Mouse (Mus musculus) midbrain, embryonic 13.5 days (tissue): Measurements from ENCODE around the gene Cmip. TPM values are rescaled to one million over a fixed set of nuclear protein-coding genes. Genes with fewer than 3 reads are reported as not detected.

Source experiments
- ATAC-seq: fragments of 200-750 bp; cut with Nextera tagmentation; 2 replicates; pipeline ENCODE4 v1.8.0; 2017; ENCODE audit warnings: mild to moderate bottlenecking, moderate TSS enrichment, moderate library complexity
- H3K27ac ChIP-seq: fragments of 300-500 bp; sonication (generic); 2 replicates; pipeline ENCODE4 v1.5.1; 2015; ENCODE audit warnings: inconsistent platforms, mild to moderate bottlenecking, moderate library complexity
- H3K27me3 ChIP-seq: fragments of 300-500 bp; sonication (generic); 2 replicates; pipeline ENCODE4 v1.6.1; 2015; ENCODE audit warnings: mild to moderate bottlenecking, inconsistent platforms
- H3K36me3 ChIP-seq: fragments of 300-500 bp; sonication (generic); 2 replicates; pipeline ENCODE4 v1.6.1; 2015; ENCODE audit warnings: mild to moderate bottlenecking, inconsistent platforms
- H3K4me1 ChIP-seq: fragments of 300-500 bp; sonication (generic); replicated peaks from 2 replicates; pipeline ENCODE4 v1.6.1; 2015; ENCODE audit warnings: inconsistent platforms
- H3K4me2 ChIP-seq: fragments of 300-500 bp; sonication (generic); replicated peaks from 2 replicates; pipeline ENCODE4 v1.6.1; 2015; ENCODE audit warnings: moderate library complexity, mild to moderate bottlenecking, inconsistent platforms
- H3K4me3 ChIP-seq: fragments of 300-500 bp; sonication (generic); replicated peaks from 2 replicates; pipeline ENCODE4 v1.5.1; 2015; ENCODE audit warnings: mild to moderate bottlenecking, inconsistent platforms
- H3K9ac ChIP-seq: fragments of 300-500 bp; sonication (generic); replicated peaks from 2 replicates; pipeline ENCODE4 v1.6.1; 2015; ENCODE audit warnings: mild to moderate bottlenecking, inconsistent platforms
- H3K9me3 ChIP-seq: fragments of 300-500 bp; sonication (generic); 2 replicates; pipeline ENCODE4 v1.6.1; 2016; ENCODE audit warnings: mild to moderate bottlenecking, inconsistent platforms
- WGBS: fragments of 180-500 bp; shearing (Covaris S2); methylation state at CpG from one replicate; pipeline ENCODE4 v1.1.7; 2015; 5-methylcytosine and 5-hydroxymethylcytosine counted together
- polyA plus RNA-seq: library from polyadenylated mRNA; unstranded; fragments of >200 nt; fragmentation: Nextera tagmentation; extraction: Ambion mirVana; gene quantifications from 2 replicates; pipeline ENCODE4 v1.2.1, GENCODE M21; 2015

Gene Cmip
- polyA plus RNA-seq, 1 experiment from 2014 or later: 65.3 TPM

GRCm38 (mm10) chr8:117334058-117334747, 77.3 kb downstream of the Cmip start:
- H3K27me3 ChIP-seq: no peaks in the 10 kb centered on the region
- ATAC-seq: no peak; the same call in none of the 2 replicates
- 0 out of 2 replicates have a peak overlapping the region, but pooled peaks have one; percentile 6 for H3K9ac ChIP-seq
- H3K4me3 ChIP-seq: no peak overlapping the region
- H3K36me3 ChIP-seq: no peaks in the 10 kb centered on the region
- H3K4me2 ChIP-seq: no peak overlapping the region
- H3K27ac ChIP-seq: peak overlapping the region; percentile 51; the same call in 1 of the 2 replicates
- H3K9me3 ChIP-seq: no peaks in the 10 kb centered on the region
- 67% methylated on average over 10 of the region's 10 CpGs for WGBS
- H3K4me1 ChIP-seq: peaks cover 73% of the 10 kb centered on the region

- no peaks in the 10 kb centered on the region for H3K9me3 ChIP-seq
- H3K4me3 ChIP-seq: no peak overlapping the region
- WGBS: 54% methylated on average over 14 of the region's 14 CpGs
- peak; percentile 41; the same call in 1 of the 2 replicates for ATAC-seq
- peak overlapping the region; percentile 51 for H3K27ac ChIP-seq
- H3K4me2 ChIP-seq: no peak overlapping the region
- H3K27me3 ChIP-seq: no peaks in the 10 kb centered on the region
- H3K4me1 ChIP-seq: peaks cover 73% of the 10 kb centered on the region
- H3K36me3 ChIP-seq: no peaks in the 10 kb centered on the region
- 0 out of 2 replicates have a peak overlapping the region, but pooled peaks have one; percentile 6 for H3K9ac ChIP-seq
These were observed 78.0 kb downstream of the Cmip start for GRCm38 (mm10) chr8:117334748-117335393.

- peak overlapping the region; percentile 51; the same call in 1 of the 2 replicates for H3K27ac ChIP-seq
- H3K27me3 ChIP-seq: no peaks in the 10 kb centered on the region
- WGBS: 56% methylated on average over 8 of the region's 8 CpGs
- no peak overlapping the region for H3K9ac ChIP-seq
- no peaks in the 10 kb centered on the region for H3K9me3 ChIP-seq
- H3K4me3 ChIP-seq: no peak overlapping the region
- no peak overlapping the region for H3K4me2 ChIP-seq
- 0 out of 2 replicates have a peak, but pooled peaks have one; percentile 21 for ATAC-seq
- no peaks in the 10 kb centered on the region for H3K36me3 ChIP-seq
- peaks cover 75% of the 10 kb centered on the region for H3K4me1 ChIP-seq
These were observed 78.6 kb downstream of the Cmip start for GRCm38 (mm10) chr8:117335423-117335822.

- no peaks in the 10 kb centered on the region for H3K9me3 ChIP-seq
- H3K4me3 ChIP-seq: no peak overlapping the region
- no peak overlapping the region; the same call in 1 of the 2 replicates for H3K27ac ChIP-seq
- ATAC-seq: no peak
- H3K4me1 ChIP-seq: peaks cover 64% of the 10 kb centered on the region
- no peaks in the 10 kb centered on the region for H3K36me3 ChIP-seq
- no peak overlapping the region for H3K9ac ChIP-seq
- no peaks in the 10 kb centered on the region for H3K27me3 ChIP-seq
- 82% methylated on average over 3 of the region's 3 CpGs for WGBS
- no peak overlapping the region for H3K4me2 ChIP-seq
These were observed 80.3 kb downstream of the Cmip start for GRCm38 (mm10) chr8:117337188-117337587.

GRCm38 (mm10) chr8:117338678-117339077, 81.8 kb downstream of the Cmip start:
- no peak for ATAC-seq
- Histone ChIP-seq H3K27ac (no peak overlapping the region), H3K36me3 (no peaks in the 10 kb centered on the region), H3K4me2 (no peak overlapping the region), H3K9ac (no peak overlapping the region), H3K9me3 (no peaks in the 10 kb centered on the region), H3K4me3 (no peak overlapping the region), H3K4me1 (peaks cover 63% of the 10 kb centered on the region), H3K27me3 (no peaks in the 10 kb centered on the region)
- 78% methylated on average over 2 of the region's 2 CpGs for WGBS

- no peak overlapping the region for H3K4me3 ChIP-seq
- no peaks in the 10 kb centered on the region for H3K27me3 ChIP-seq
- peaks cover 59% of the 10 kb centered on the region for H3K4me1 ChIP-seq
- WGBS: 55% methylated on average over 19 of the region's 19 CpGs
- H3K9ac ChIP-seq: no peak overlapping the region
- no peak for ATAC-seq
- H3K27ac ChIP-seq: no peak overlapping the region
- no peaks in the 10 kb centered on the region for H3K36me3 ChIP-seq
- H3K9me3 ChIP-seq: no peaks in the 10 kb centered on the region
- H3K4me2 ChIP-seq: no peak overlapping the region
These were observed 82.6 kb downstream of the Cmip start for GRCm38 (mm10) chr8:117339296-117339957.

- no peak overlapping the region for H3K9ac ChIP-seq
- ATAC-seq: no peak
- no peaks in the 10 kb centered on the region for H3K36me3 ChIP-seq
- H3K4me1 ChIP-seq: peaks cover 52% of the 10 kb centered on the region
- H3K4me3 ChIP-seq: no peak overlapping the region
- WGBS: 55% methylated on average over 11 of the region's 12 CpGs
- no peak overlapping the region for H3K4me2 ChIP-seq
- no peak overlapping the region for H3K27ac ChIP-seq
- no peaks in the 10 kb centered on the region for H3K9me3 ChIP-seq
- no peaks in the 10 kb centered on the region for H3K27me3 ChIP-seq
These were observed 83.2 kb downstream of the Cmip start for GRCm38 (mm10) chr8:117339958-117340651.

- no peak for ATAC-seq
- Histone ChIP-seq H3K9ac (no peak overlapping the region), H3K9me3 (no peaks in the 10 kb centered on the region), H3K4me3 (no peak overlapping the region), H3K4me2 (no peak overlapping the region), H3K36me3 (peaks cover 2% of the 10 kb centered on the region; the same call in 1 of the 2 replicates), H3K4me1 (peaks cover 45% of the 10 kb centered on the region), H3K27me3 (no peaks in the 10 kb centered on the region), H3K27ac (no peak overlapping the region)
- 94% methylated on average over 12 of the region's 12 CpGs for WGBS
These were observed 83.9 kb downstream of the Cmip start for GRCm38 (mm10) chr8:117340800-117341199.

- H3K27me3 ChIP-seq: no peaks in the 10 kb centered on the region
- no peak for ATAC-seq
- no peak overlapping the region for H3K9ac ChIP-seq
- H3K4me3 ChIP-seq: no peak overlapping the region
- peaks cover 43% of the 10 kb centered on the region for H3K4me1 ChIP-seq
- no peaks in the 10 kb centered on the region for H3K9me3 ChIP-seq
- H3K4me2 ChIP-seq: no peak overlapping the region
- H3K27ac ChIP-seq: no peak overlapping the region
- WGBS: 78% methylated on average over 8 of the region's 8 CpGs
- peaks cover 4% of the 10 kb centered on the region; the same call in 1 of the 2 replicates for H3K36me3 ChIP-seq
These were observed 86.0 kb downstream of the Cmip start for GRCm38 (mm10) chr8:117342735-117343385.

GRCm38 (mm10) chr8:117343484-117343883, 86.6 kb downstream of the Cmip start:
- Histone ChIP-seq H3K4me2 (no peak overlapping the region), H3K27me3 (no peaks in the 10 kb centered on the region), H3K4me3 (no peak overlapping the region), H3K4me1 (peaks cover 45% of the 10 kb centered on the region), H3K27ac (no peak overlapping the region), H3K9me3 (no peaks in the 10 kb centered on the region), H3K36me3 (peaks cover 4% of the 10 kb centered on the region; the same call in 1 of the 2 replicates), H3K9ac (no peak overlapping the region)
- WGBS: 83% methylated on average over 10 of the region's 10 CpGs
- no peak for ATAC-seq

GRCm38 (mm10) chr8:117344899-117345298, 88.0 kb downstream of the Cmip start:
- no peaks in the 10 kb centered on the region for H3K9me3 ChIP-seq
- no peak overlapping the region for H3K27ac ChIP-seq
- no peak for ATAC-seq
- no peak overlapping the region for H3K4me3 ChIP-seq
- H3K36me3 ChIP-seq: peaks cover 4% of the 10 kb centered on the region; the same call in 1 of the 2 replicates
- WGBS: 93% methylated on average over 11 of the region's 11 CpGs
- H3K4me2 ChIP-seq: no peak overlapping the region
- peaks cover 43% of the 10 kb centered on the region for H3K4me1 ChIP-seq
- no peaks in the 10 kb centered on the region for H3K27me3 ChIP-seq
- H3K9ac ChIP-seq: no peak overlapping the region
